ENCODE assay signal across 20 mouse cellular contexts in genomic region chr13:49069393-49069792, GRCm38 (mm10).
DNase-seq lines count a peak whose midpoint lies in the region; ATAC-seq and TF ChIP-seq lines count a peak whose summit lies in the region.
"Had no signal": no experiment of that assay in that cellular context is flagged by ENCODE, and none has a peak within 500 bp of the region (broad histone marks: within the 10 kb centered on the region; RNA-seq: fewer than 3 reads in every experiment).

No protein-coding gene starts in this region.

- TF ChIP-seq POLR2A in CH12.LX (IDR thresholded peaks at IDR 0.05; ENCODE audit: low read depth, low read length) (no peak), myocyte (IDR thresholded peaks at IDR 0.05; ENCODE audit: insufficient read length, low read depth) (no peak)

- no peak for TF ChIP-seq EP300 in CH12.LX (IDR thresholded peaks at IDR 0.05; ENCODE audit: low read length)

- peaks cover 4% of the 10 kb centered on the region for H3K27me3 ChIP-seq in CH12.LX (replicated peaks)
- H3K27me3 ChIP-seq in myocyte (ENCODE audit: control insufficient read depth, insufficient read depth, insufficient read length) = peaks cover 78% of the 10 kb centered on the region
- H3K27me3 ChIP-seq: forebrain, embryonic 15.5 days; hindbrain, embryonic 15.5 days; intestine, embryonic 15.5 days; limb, embryonic 12.5 days had no signal

- no peak overlapping the region for H3K9ac ChIP-seq in CH12.LX (ENCODE audit: insufficient read depth, low read depth)
- H3K9ac ChIP-seq: forebrain, embryonic 15.5 days; hindbrain, embryonic 15.5 days; intestine, embryonic 15.5 days; limb, embryonic 12.5 days; liver, postnatal 0 days had no signal

- H3K4me3 ChIP-seq in CH12.LX (replicated peaks in 1 of 3; ENCODE audit: low read depth in 2 of 3, low read length in 2 of 3, poor library complexity in 1 of 3) = no peak overlapping the region
- no peak overlapping the region for H3K4me3 ChIP-seq in myocyte
- H3K4me3 ChIP-seq: forebrain, embryonic 15.5 days; heart, embryonic 10.5 days; hindbrain, embryonic 15.5 days; intestine, embryonic 15.5 days; limb, embryonic 12.5 days; midbrain, embryonic 10.5 days had no signal

- peak; percentile 77 for ATAC-seq in frontal cortex, adult (ENCODE audit: low TSS enrichment)
- ATAC-seq: forebrain, embryonic 15.5 days; intestine, embryonic 15.5 days; liver, postnatal 0 days had no signal

- dilution Hi-C loops in CH12.LX (cut with MboI; ENCODE audit: extremely low pct_ligation_motif_present, extremely low pct_unique_long_range_greater_than_20kb, low sequenced_read_pairs) = no loop called here

- H3K9me3 ChIP-seq in CH12.LX (replicated peaks; ENCODE audit: low read length) = no peaks in the 10 kb centered on the region
- H3K9me3 ChIP-seq: forebrain, embryonic 15.5 days; heart, embryonic 10.5 days; hindbrain, embryonic 15.5 days; intestine, embryonic 15.5 days; limb, embryonic 12.5 days; midbrain, embryonic 10.5 days had no signal

- H3K4me2 ChIP-seq in CH12.LX (ENCODE audit: insufficient read depth, low read depth, poor library complexity, severe bottlenecking) (peak overlapping the region; percentile 12; the same call in 1 of the 2 replicates), myocyte (ENCODE audit: low read depth) (peak overlapping the region; percentile 66)
- H3K4me2 ChIP-seq: forebrain, embryonic 15.5 days; hindbrain, embryonic 15.5 days; intestine, embryonic 15.5 days; limb, embryonic 12.5 days; liver, embryonic 11.5 days had no signal

- TF ChIP-seq CTCF in CH12.LX (conservative IDR thresholded peaks at IDR 0.05 in 1 of 2, IDR thresholded peaks at IDR 0.05 in 1 of 2; ENCODE audit: low read depth in 2 of 2, low read length in 2 of 2) = no peak

- H3K79me2 ChIP-seq in CH12.LX (replicated peaks; ENCODE audit: control insufficient read depth, extremely low read depth, insufficient read depth, poor library complexity, severe bottlenecking) = no peaks in the 10 kb centered on the region
- no peaks in the 10 kb centered on the region for H3K79me2 ChIP-seq in myocyte (ENCODE audit: control insufficient read depth, insufficient read depth)

- DNase-seq in frontal cortex, postnatal 25 days (ENCODE audit: low spot score in 2 of 2) = no peak
- peak; percentile 40 to 45 for DNase-seq in left cerebral cortex, postnatal 14 days (ENCODE audit: low spot score in 2 of 2)
- no peak for DNase-seq in left cerebral cortex, postnatal 4 days
- DNase-seq in CH12.LX (ENCODE audit: extremely low read depth) = no peak
- DNase-seq in gastrocnemius, postnatal 10 days = no peak
- DNase-seq: adrenal gland, postnatal 14 days; cerebellum, adult 8-10 months; kidney, adult 8-10 months; kidney, postnatal 10 days; liver, postnatal 0 days; lung, postnatal 10 days had no signal

- no peaks in the 10 kb centered on the region for H3K36me3 ChIP-seq in CH12.LX (replicated peaks in 1 of 2; ENCODE audit: control insufficient read depth in 1 of 2, insufficient read depth in 1 of 2, low read length in 1 of 2)
- H3K36me3 ChIP-seq in myocyte (ENCODE audit: control insufficient read depth, insufficient read depth) = no peaks in the 10 kb centered on the region
- H3K36me3 ChIP-seq: heart, embryonic 10.5 days; intestine, embryonic 15.5 days; limb, embryonic 12.5 days had no signal

- intact Hi-C loops in left cerebral cortex, postnatal 14 days (cut with DNase I) = no loop called here
- intact Hi-C loops in left cerebral cortex, postnatal 4 days (cut with DNase I) = no loop called here

- in situ Hi-C loops in CH12.LX (cut with MboI; ENCODE audit: low pct_ligation_motif_present, low pct_unique_long_range_greater_than_20kb, low sequenced_read_pairs) = no loop called here

- TF ChIP-seq RAD21 in CH12.LX (IDR thresholded peaks at IDR 0.05; ENCODE audit: low read depth, low read length) = no peak

- H3K27ac ChIP-seq in CH12.LX (ENCODE audit: insufficient read depth, low read depth) = no peak overlapping the region
- H3K27ac ChIP-seq: forebrain, embryonic 15.5 days; heart, embryonic 10.5 days; hindbrain, embryonic 15.5 days; intestine, embryonic 15.5 days; limb, embryonic 12.5 days; midbrain, embryonic 10.5 days had no signal

- H3K4me1 ChIP-seq in CH12.LX (ENCODE audit: control insufficient read depth in 1 of 2, insufficient read depth in 2 of 2) = peaks cover 10 to 32% of the 10 kb centered on the region in 2 experiments
- H3K4me1 ChIP-seq: forebrain, embryonic 15.5 days; heart, embryonic 10.5 days; hindbrain, embryonic 15.5 days; intestine, embryonic 15.5 days; limb, embryonic 12.5 days; midbrain, embryonic 10.5 days had no signal

- H3ac ChIP-seq in myocyte (ENCODE audit: control insufficient read depth, insufficient read length) = no peak overlapping the region

TF ChIP-seq in CH12.LX, 34 proteins besides CTCF, POLR2A, EP300 and RAD21:
- no peak for TF ChIP-seq TCF12 (IDR thresholded peaks at IDR 0.05; ENCODE audit: low read depth, low read length)
- TF ChIP-seq RCOR1 (conservative IDR thresholded peaks at IDR 0.05; ENCODE audit: low read depth, low read length) = no peak
- no peak for TF ChIP-seq GABPA (IDR thresholded peaks at IDR 0.05; ENCODE audit: insufficient replicate concordance, low read depth, low read length)
- no peak for TF ChIP-seq ZMIZ1 (IDR thresholded peaks at IDR 0.05; ENCODE audit: low read depth, low read length)
- TF ChIP-seq HCFC1 (IDR thresholded peaks at IDR 0.05; ENCODE audit: low read depth, low read length) = no peak
- no peak for TF ChIP-seq USF1 (IDR thresholded peaks at IDR 0.05; ENCODE audit: low read depth, low read length)
- TF ChIP-seq MXI1 (IDR thresholded peaks at IDR 0.05; ENCODE audit: low read depth, low read length) = no peak
- TF ChIP-seq ZNF384 (IDR thresholded peaks at IDR 0.05; ENCODE audit: low read depth, low read length) = no peak
- no peak for TF ChIP-seq MAZ (IDR thresholded peaks at IDR 0.05; ENCODE audit: low read depth, low read length)
- no peak for TF ChIP-seq TBP (conservative IDR thresholded peaks at IDR 0.05; ENCODE audit: low read depth, low read length)

TF ChIP-seq in myocyte, 11 proteins besides CTCF, POLR2A, EP300 and RAD21:
- TF ChIP-seq E2F4 (IDR thresholded peaks at IDR 0.05; ENCODE audit: insufficient read depth) (no peak), TCF3 (IDR thresholded peaks at IDR 0.05; ENCODE audit: insufficient read length, low read depth) (no peak), CEBPB (IDR thresholded peaks at IDR 0.05; ENCODE audit: insufficient read depth, poor library complexity, severe bottlenecking) (no peak), MAX (IDR thresholded peaks at IDR 0.05; ENCODE audit: low read depth) (no peak), REST (IDR thresholded peaks at IDR 0.05; ENCODE audit: insufficient read depth, insufficient read length) (no peak), SRF (IDR thresholded peaks at IDR 0.05; ENCODE audit: control insufficient read depth, insufficient read length, low read depth) (no peak), MYOD1 (IDR thresholded peaks at IDR 0.05; ENCODE audit: control insufficient read depth in 1 of 3, insufficient read length in 2 of 3, low read depth in 2 of 3) (no peak), USF1 (IDR thresholded peaks at IDR 0.05; ENCODE audit: low read depth) (no peak), MYOG (IDR thresholded peaks at IDR 0.05; ENCODE audit: control insufficient read depth in 1 of 3, insufficient read depth in 1 of 3, insufficient read length in 2 of 3, low read depth in 2 of 3) (no peak), POLR2AphosphoS2 (IDR thresholded peaks at IDR 0.05; ENCODE audit: insufficient read length, low read depth) (no peak), TCF12 (IDR thresholded peaks at IDR 0.05; ENCODE audit: insufficient read depth, poor library complexity, severe bottlenecking) (no peak)

Comparison
In these comparisons a context has a peak if more than half of its experiments do, and no peak if none do; other contexts are left out.
1. DNase-seq: peak in left cerebral cortex, postnatal 14 days (2 of 2); none in frontal cortex, postnatal 25 days (0 of 2), left cerebral cortex, postnatal 4 days (single experiment), CH12.LX (single experiment) and gastrocnemius, postnatal 10 days (single experiment).